Mouse (Mus musculus): Measurements from ENCODE around the gene Sobp.

The Sobp gene

DNA sequence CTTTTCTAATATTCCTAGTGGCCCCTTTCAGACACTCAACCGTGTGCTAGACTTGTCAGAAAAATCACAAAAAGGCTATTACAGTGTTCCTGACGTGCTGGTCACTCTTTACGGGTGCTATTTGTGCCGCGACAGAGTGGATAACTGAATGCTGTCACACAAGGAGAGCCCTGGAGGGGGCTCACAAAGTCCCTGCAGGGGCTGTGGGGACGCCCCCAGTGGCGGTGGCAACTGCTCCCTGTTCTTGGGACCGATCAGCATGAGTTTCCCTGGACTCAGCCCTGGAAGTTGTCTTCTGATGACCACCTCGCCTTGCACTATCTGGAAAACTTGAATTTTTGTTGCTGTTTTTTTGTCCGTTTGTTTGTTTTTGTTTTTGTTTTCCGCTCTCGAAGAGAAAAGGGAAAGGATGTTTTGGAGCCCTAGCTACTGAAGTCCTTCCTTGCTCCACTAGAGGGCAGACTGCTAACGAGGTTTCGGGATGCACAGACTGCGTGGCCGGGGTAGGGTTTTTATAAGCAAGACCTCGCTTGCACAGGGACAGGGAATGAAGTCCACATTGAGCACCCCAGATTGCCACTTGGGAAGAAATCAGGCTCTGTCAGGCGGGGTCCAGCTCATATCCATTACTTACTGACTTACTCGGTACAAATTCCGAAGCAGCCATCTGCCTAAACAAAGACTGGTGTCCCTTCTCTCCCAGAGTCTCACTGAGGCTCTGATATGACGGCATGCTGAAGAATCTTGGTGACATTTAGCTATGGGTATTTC, 216.3 kb downstream of the Sobp start:
- peak; percentile 75 for DNase-seq (ENCODE audit: extremely low spot score, low read depth, low spot score)

DNA sequence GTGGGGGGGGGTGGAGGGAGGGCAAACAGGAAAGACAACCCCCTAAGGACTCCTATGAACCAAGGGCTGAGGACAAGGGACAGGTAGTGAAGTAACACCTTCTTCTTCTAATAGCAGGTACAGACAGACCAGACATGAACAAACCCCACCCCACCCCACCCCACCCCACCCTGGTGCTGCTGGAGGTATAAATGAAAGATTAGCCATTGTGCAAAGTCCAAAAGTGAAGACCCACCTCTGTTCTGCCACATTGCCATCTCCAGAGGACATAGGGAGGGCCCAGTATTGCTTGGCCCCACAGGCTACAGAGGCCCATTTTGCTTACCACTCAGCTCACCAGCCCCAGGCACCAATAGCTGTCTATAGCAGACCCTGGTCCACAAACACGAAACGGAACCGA, 219.1 kb downstream of the Sobp start:
- no peak for DNase-seq (ENCODE audit: extremely low spot score, low read depth, low spot score)

DNA sequence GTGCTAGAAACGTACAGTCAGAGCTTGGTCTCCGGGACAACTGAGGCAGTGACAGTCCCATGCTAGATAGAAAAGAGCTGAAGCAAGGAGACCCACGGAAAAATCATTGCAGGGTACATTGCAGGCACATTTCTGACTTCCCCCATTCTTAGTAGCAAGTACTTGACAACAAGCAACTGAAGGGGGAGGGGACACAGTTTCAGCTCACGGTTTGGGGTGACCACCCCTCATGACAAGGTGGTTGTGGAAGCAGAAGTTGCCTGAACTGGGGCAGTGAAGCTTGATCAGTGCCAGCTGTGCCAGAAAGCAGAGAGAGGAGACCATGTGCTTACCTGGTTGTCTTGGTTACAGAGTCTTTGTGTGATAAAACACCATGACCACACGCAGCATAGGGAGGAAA, 220.7 kb downstream of the Sobp start:
- DNase-seq (ENCODE audit: extremely low spot score, low read depth, low spot score): no peak

Measured in hindlimb bud, embryonic 11.5 days (tissue).